Mouse (Mus musculus): ENCODE data around the gene Gab1.

The Gab1 gene

GRCm38 (mm10) chr8:80749091-80749490, 131.2 kb downstream of the Gab1 start:
- DNase-seq (ENCODE audit: low read depth, low spot score) = no peak

- no peak for DNase-seq (ENCODE audit: low read depth, low spot score)
Measured at GRCm38 (mm10) chr8:80739932-80740331, 140.4 kb downstream of the Gab1 start.

- peak; percentile 91 for DNase-seq (ENCODE audit: low read depth, low spot score)
Measured at GRCm38 (mm10) chr8:80739155-80739924, 141.0 kb downstream of the Gab1 start, which contains the start of gene Smarca5. Smarca5 (minus strand) TSS chr8:80739497.

- DNase-seq (ENCODE audit: low read depth, low spot score) = peak; percentile 33
Measured at GRCm38 (mm10) chr8:80738388-80739154, 141.7 kb downstream of the Gab1 start.

- peak; percentile 16 for DNase-seq (ENCODE audit: low read depth, low spot score)
Measured at GRCm38 (mm10) chr8:80738046-80738387, 142.3 kb downstream of the Gab1 start.

GRCm38 (mm10) chr8:80732326-80732725, 148.0 kb downstream of the Gab1 start:
- no peak for DNase-seq (ENCODE audit: low read depth, low spot score)

- DNase-seq (ENCODE audit: low read depth, low spot score) = no peak
Measured at GRCm38 (mm10) chr8:80714461-80714860, 165.9 kb downstream of the Gab1 start.
